Mouse (Mus musculus): ENCODE measurements around the gene Gm10778. TPM values are rescaled to one million over a fixed set of nuclear protein-coding genes. Genes with fewer than 3 reads are reported as not detected.

Gene Gm10778
- 0.20 and 0.30 TPM in 2 replicates for polyA plus RNA-seq (2012; rRNA removed)

DNA sequence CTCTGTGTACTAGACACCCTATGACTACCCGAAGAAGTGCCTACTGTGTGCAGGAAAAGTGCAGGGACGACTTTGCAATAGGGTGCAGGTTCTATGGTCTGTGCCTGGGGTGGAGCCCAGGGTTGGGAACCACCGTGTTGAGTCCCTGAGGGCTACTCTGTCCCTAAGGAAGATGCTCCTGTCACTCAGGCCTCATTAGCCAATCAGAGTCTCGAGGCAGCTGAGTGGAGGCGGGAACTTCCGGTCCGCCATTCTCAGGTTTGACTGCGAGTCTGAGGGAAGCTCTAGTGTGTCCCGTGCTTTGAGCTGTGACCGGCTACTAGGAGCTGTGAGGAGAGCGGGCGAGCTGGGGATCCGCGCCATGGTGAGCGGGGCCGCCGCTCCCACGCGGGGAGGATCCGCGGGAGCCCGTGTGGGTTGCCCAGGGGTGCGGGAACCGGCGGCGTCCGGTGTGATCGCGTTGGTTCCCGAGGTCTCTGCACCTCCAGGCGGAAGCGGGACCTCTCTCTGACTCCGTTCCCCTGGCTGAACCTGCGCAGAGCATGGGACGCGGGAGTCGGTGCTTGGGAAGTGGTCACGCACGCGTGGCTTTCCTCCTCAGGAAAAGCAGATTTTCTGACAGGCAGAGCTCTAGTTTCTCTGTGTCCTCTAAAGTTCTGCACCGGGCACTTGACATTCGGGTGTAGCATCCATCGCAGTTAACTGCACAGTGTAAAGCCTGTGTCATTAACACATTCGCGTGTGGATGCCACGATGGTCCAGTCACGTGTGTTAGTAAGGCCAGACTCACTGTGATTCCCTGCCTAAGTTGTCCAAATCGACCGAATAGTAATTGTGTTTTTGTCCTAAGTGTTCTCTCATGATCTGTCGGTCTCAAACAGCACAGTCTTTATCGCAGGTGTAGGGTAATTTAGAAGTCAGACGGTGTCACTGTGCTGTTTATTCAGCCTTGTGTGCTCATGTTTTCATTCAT lies at the start of gene Gm10778:
TSS of gene Gm10778 (plus strand) at position 257 of the 973 bp plus-strand sequence.

DNA sequence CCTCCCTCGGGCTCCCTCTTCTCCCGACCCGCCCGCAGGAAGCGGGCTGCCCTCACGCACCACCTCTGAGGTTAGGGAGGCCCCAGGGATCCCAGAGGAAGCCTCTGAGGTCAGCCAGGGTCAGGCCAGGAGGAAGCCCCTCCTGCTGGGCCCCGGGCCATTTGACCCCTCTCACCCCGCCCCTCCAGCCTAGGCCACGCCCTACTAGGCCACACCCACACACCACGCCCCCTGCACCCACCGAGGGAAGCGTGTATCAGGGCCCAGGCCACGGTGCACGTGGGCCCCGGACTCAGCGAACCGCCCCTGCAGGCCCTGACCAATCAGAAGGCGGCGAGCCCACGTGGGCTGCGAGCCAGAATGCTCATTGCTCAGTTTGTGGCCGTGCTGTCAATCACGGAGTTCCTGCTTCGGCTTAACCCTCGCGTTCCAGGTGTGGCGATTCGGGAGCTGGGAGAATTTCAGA lies 48.1 kb upstream of the Gm10778 start, which contains the start of gene Tle6:
TSS of gene Tle6 (minus strand) at position 336 of the 466 bp plus-strand sequence.

DNA sequence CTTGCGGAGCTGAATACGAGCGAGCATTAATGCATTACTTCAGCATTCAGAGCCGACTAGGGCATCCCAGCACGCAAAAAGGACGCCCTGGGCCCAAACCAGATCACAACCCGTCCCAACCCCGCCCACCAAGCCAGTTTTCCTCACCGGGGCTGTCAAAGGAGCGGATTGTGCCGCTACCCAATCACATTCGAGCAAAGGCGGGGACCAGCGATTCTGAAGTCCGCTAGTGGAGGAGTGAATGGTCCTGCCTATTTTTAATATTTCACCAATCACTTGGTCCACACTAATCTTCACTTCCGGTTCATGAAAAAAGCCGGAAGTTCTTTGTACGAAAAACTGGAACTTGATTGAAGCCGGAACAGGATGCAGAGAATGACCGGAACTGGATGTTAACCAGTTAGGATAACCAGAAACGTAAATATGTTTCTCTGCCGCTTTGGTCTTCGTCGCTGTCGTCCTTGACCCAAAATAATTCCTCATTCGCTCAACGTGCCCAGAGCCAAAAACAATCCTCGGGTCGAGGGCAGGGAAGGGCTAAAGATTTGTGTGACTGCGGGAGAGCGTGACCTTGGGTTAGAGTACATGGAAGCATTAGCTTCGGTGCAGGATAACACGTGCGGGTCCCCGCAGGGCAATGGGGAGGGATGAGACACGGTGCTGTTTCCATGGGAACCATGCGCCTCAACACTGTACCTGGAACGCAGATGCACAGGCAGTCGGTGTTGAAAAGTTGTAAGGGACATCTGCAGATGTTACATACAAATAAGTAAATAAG lies 42.7 kb upstream of the Gm10778 start, which contains the start of gene BC025920:
TSS of gene BC025920 (plus strand) at position 297 of the 778 bp plus-strand sequence.

DNA sequence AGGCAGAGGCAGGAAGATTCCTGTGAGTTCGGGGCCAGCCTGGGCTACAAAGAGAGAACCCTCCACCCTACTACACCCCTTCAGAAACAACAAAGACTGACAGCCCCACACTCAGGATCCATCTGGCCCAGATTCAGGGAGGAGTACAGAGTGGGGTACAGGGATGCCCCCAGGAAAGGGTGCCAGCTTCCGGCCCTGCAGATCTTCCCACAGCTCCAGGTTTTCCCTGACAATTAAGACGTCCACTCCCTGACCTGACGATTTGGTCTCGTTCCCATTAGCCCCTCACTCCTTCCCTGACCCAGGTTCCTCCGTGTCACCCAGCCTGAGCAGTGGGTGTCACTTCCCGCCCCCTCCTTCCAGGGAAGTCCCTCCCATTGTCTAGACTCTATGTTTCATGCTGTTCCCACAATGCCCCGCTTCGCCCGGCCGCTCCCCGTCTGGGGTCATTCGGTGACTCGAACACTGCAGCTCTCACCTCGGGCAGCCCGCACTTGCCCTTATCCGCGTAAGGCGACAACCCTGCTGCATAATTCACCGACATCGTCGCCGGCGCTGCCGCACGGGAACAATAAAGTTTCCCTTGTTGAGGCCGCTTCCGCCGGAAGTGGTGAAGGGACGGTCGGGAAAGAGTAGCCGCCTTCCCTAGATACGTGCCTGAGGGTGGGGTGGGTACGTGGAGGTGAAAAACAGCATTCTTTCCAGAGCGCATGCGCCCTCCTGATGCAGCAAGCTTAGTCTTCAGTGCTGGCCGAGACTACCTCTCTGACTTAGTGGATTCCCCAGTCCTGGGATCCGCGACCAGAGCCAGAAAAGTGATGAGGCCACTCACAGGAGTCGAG lies 21.6 kb upstream of the Gm10778 start, which contains the start of gene Sirt6:
TSS of gene Sirt6 (minus strand) at position 804 of the 842 bp plus-strand sequence.

DNA sequence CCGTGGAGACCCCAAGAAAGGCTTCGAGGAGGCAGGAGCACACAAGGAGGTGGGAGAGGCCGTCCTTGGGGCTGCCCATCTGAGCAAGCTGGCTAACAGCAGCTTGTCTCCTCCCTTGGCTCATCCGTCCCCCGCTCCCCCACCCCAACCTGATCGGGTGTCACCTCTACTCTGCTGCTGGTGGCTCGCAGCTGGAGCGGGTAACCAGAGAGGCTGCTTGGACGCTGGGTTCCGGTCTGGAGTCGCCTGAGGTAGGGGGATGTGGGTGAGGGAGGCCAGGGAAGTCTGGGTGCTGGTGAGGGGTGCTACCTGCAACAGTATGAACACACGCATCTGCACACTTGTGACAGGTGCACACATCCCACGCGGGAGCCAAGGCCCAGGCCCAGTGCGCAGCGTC lies 20.5 kb upstream of the Gm10778 start, which contains the start of gene Ankrd24:
TSS of gene Ankrd24 (plus strand) at position 151 of the 400 bp plus-strand sequence.

DNA sequence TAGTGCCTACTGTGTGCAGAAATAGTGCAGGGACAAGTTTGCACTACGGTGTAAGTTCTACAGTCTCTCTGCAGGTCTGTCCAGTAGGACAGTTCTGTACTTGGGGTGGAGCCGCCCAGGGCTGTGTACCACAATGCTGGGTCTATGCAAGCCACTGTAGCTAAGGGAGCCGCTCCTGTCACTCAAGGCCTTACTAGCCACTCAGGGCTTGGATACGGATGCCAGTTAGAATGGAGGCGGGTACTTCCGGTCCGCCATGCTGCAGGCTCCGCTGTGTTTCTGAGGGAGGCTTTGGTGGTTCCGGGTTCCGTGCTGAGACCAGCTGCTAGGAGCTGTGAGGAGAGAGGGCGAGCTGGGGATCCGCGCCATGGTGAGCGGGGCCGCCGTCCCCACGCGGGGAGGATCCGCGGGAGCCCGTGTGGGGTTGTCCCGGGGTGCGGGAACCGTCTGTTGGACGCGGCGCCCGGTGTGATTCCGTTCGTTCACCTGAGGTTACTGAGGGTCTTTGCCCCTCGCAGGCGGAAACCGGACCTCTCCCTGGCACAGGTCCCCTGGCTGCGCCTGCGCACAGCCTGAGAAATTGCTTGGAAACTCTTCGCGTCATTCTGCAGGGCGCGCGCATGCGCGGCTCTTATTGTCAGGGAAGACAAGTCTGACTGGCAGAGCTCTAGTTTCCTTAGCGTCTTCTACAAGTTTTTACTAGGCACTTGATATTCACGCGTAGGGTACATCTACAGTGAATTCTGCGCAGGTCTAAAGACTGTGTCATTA lies 55.9 kb downstream of the Gm10778 start, which contains the start of gene Zfp433:
TSS of gene Zfp433 (plus strand) at position 295 of the 771 bp plus-strand sequence.

Other genes starting within 250 kb of the Gm10778 start
- 33.9 and 48.1 TPM in 2 replicates for gene Nfic, start 193.4 kb upstream of the Gm10778 start, polyA plus RNA-seq (2012; rRNA removed)
- 4.7 and 5.4 TPM in 2 replicates for gene Celf5, start 166.3 kb upstream of the Gm10778 start, polyA plus RNA-seq (2012; rRNA removed)
- 240 and 254 TPM in 2 replicates for gene Ncln, start 152.7 kb upstream of the Gm10778 start, polyA plus RNA-seq (2012; rRNA removed)
- gene S1pr4, start 148.9 kb upstream of the Gm10778 start, polyA plus RNA-seq (2012; rRNA removed) = 4.5 and 5.7 TPM in 2 replicates
- gene Gna15, start 124.8 kb upstream of the Gm10778 start, polyA plus RNA-seq (2012; rRNA removed) = 3.0 and 3.1 TPM in 2 replicates
- 280 and 341 TPM in 2 replicates for gene Gna11, start 103.9 kb upstream of the Gm10778 start, polyA plus RNA-seq (2012; rRNA removed)
- gene Aes, start 89.6 kb upstream of the Gm10778 start, polyA plus RNA-seq (2012; rRNA removed) = 1,852 and 2,404 TPM in 2 replicates
- 48.9 and 62.5 TPM in 2 replicates for gene Tle2, start 74.5 kb upstream of the Gm10778 start, polyA plus RNA-seq (2012; rRNA removed)
- gene Tle6, start 48.0 kb upstream of the Gm10778 start, polyA plus RNA-seq (2012; rRNA removed) = 28.5 and 36.3 TPM in 2 replicates
- gene BC025920, start 42.8 kb upstream of the Gm10778 start, polyA plus RNA-seq (2012; rRNA removed) = 0.55 and 0.89 TPM in 2 replicates
- 51.7 and 56.4 TPM in 2 replicates for gene Sirt6, start 21.3 kb upstream of the Gm10778 start, polyA plus RNA-seq (2012; rRNA removed)
- gene Ankrd24, start 20.5 kb upstream of the Gm10778 start, polyA plus RNA-seq (2012; rRNA removed) = 34.1 and 39.1 TPM in 2 replicates
- 0.07 and 0.20 TPM in 2 replicates for gene Zfp433, start 55.8 kb downstream of the Gm10778 start, polyA plus RNA-seq (2012; rRNA removed)
- 0.30 and 0.33 TPM in 2 replicates for gene Gm3055, start 122.1 kb downstream of the Gm10778 start, polyA plus RNA-seq (2012; rRNA removed)
- not detected in 2 replicates for gene Gm4767, start 163.1 kb downstream of the Gm10778 start, polyA plus RNA-seq (2012; rRNA removed)
- 0.22 and 0.32 TPM in 2 replicates for gene Gm32687, start 214.9 kb downstream of the Gm10778 start, polyA plus RNA-seq (2012; rRNA removed)

Data from colon, adult 2 months (tissue).